Mouse (Mus musculus): ENCODE results near the gene Fbxl16. TPM values are rescaled to one million over a fixed set of nuclear protein-coding genes. Genes with fewer than 3 reads are reported as not detected.
A peak's percentile ranks its signal among the peaks of the same experiment; 100 is the strongest.

The Fbxl16 gene
- polyA plus RNA-seq, 1 experiment from 2014 or later, result 7.2 TPM

- H3K27ac ChIP-seq, result no peak overlapping the region
- no peak for DNase-seq (ENCODE audit: extremely low spot score, low spot score)
- peaks cover 53% of the 10 kb centered on the region for H3K4me1 ChIP-seq
- no peak overlapping the region for H3K4me3 ChIP-seq
- H3K9me3 ChIP-seq, result no peaks in the 10 kb centered on the region
- 91% methylated on average over 3 of the region's 3 CpGs for WGBS
- H3K27me3 ChIP-seq (ENCODE audit: poor library complexity, severe bottlenecking), result no peaks in the 10 kb centered on the region
- peaks cover 5% of the 10 kb centered on the region; the same call in 1 of the 2 replicates for H3K36me3 ChIP-seq (replicated peaks)
These were observed 57.3 kb downstream of the Fbxl16 start for GRCm38 (mm10) chr17:25866172-25866571.

- Histone ChIP-seq H3K4me3 (peak overlapping the region; percentile 90), H3K27me3 (ENCODE audit: poor library complexity, severe bottlenecking) (no peaks in the 10 kb centered on the region), H3K9me3 (no peaks in the 10 kb centered on the region), H3K27ac (peak overlapping the region; percentile 82), H3K4me1 (peaks cover 41% of the 10 kb centered on the region), H3K36me3 (replicated peaks) (peaks cover 5% of the 10 kb centered on the region; the same call in 1 of the 2 replicates)
- no peak for DNase-seq (ENCODE audit: extremely low spot score, low spot score)
- WGBS, result 17% methylated on average over 7 of the region's 7 CpGs
These were observed 58.6 kb downstream of the Fbxl16 start for GRCm38 (mm10) chr17:25867509-25867835.

- Histone ChIP-seq H3K27me3 (ENCODE audit: poor library complexity, severe bottlenecking) (no peaks in the 10 kb centered on the region), H3K4me1 (peaks cover 41% of the 10 kb centered on the region), H3K36me3 (replicated peaks) (peaks cover 5% of the 10 kb centered on the region; the same call in 1 of the 2 replicates), H3K9me3 (no peaks in the 10 kb centered on the region), H3K27ac (peak overlapping the region; percentile 82), H3K4me3 (peak overlapping the region; percentile 90)
- WGBS, result under 1% methylated on average over 42 of the region's 42 CpGs
- peak; percentile 58 for DNase-seq (ENCODE audit: extremely low spot score, low spot score)
These were observed 59.1 kb downstream of the Fbxl16 start for GRCm38 (mm10) chr17:25867836-25868600.

- Histone ChIP-seq H3K27ac (peak within 1 kb of the TSS; percentile 82), H3K27me3 (ENCODE audit: poor library complexity, severe bottlenecking) (no peaks in the 10 kb centered on the region), H3K9me3 (no peaks in the 10 kb centered on the region), H3K36me3 (replicated peaks) (peaks cover 5% of the 10 kb centered on the region; the same call in 1 of the 2 replicates), H3K4me1 (peaks cover 42% of the 10 kb centered on the region), H3K4me3 (peak within 1 kb of the TSS; percentile 90)
- under 1% methylated on average over 24 of the region's 24 CpGs for WGBS
- peak; percentile 79 for DNase-seq (ENCODE audit: extremely low spot score, low spot score)
These were observed 59.8 kb downstream of the Fbxl16 start, which contains the start of gene Mcrip2 for GRCm38 (mm10) chr17:25868601-25869191. Gene Mcrip2 (minus strand): TSS chr17:25868764.

GRCm38 (mm10) chr17:25869498-25869897 lies 60.6 kb downstream of the Fbxl16 start:
- H3K27me3 ChIP-seq (ENCODE audit: poor library complexity, severe bottlenecking), result no peaks in the 10 kb centered on the region
- no peak for DNase-seq (ENCODE audit: extremely low spot score, low spot score)
- 84% methylated on average over 8 of the region's 8 CpGs for WGBS
- no peaks in the 10 kb centered on the region; the same call in 1 of the 2 replicates for H3K36me3 ChIP-seq (replicated peaks)
- H3K27ac ChIP-seq, result no peak overlapping the region
- no peak overlapping the region for H3K4me3 ChIP-seq
- H3K9me3 ChIP-seq, result no peaks in the 10 kb centered on the region
- H3K4me1 ChIP-seq, result peaks cover 50% of the 10 kb centered on the region

- DNase-seq (ENCODE audit: extremely low spot score, low spot score), result no peak
- WGBS, result 90% methylated on average over 2 of the region's 2 CpGs
- Histone ChIP-seq H3K9me3 (no peaks in the 10 kb centered on the region), H3K4me3 (no peak overlapping the region), H3K27ac (no peak overlapping the region), H3K27me3 (ENCODE audit: poor library complexity, severe bottlenecking) (no peaks in the 10 kb centered on the region), H3K4me1 (peaks cover 52% of the 10 kb centered on the region), H3K36me3 (replicated peaks) (no peaks in the 10 kb centered on the region; the same call in 1 of the 2 replicates)
These were observed 61.1 kb downstream of the Fbxl16 start for GRCm38 (mm10) chr17:25869954-25870353.

Small RNAs within 50 kb of the gene (microRNA-seq; reads per million reads assigned to microRNA genes)
- gene Mir3082 (not detected), gene Mir6966 (not detected)

Other genes starting within 250 kb of the Fbxl16 start
- 10.9 and 12.1 TPM in 2 replicates for gene Sox8, start 238.4 kb upstream of the Fbxl16 start, polyA plus RNA-seq (2016; fragmentation: Nextera tagmentation; extraction: Ambion mirVana)
- 22.0 and 24.0 TPM in 2 replicates for gene Lmf1, start 230.0 kb upstream of the Fbxl16 start, polyA plus RNA-seq (2016; fragmentation: Nextera tagmentation; extraction: Ambion mirVana)
- gene Gng13, start 91.9 kb upstream of the Fbxl16 start, polyA plus RNA-seq (2016; fragmentation: Nextera tagmentation; extraction: Ambion mirVana), result 0.57 and 0.59 TPM in 2 replicates
- 64.0 and 74.5 TPM in 2 replicates for gene Chtf18, start 81.7 kb upstream of the Fbxl16 start, polyA plus RNA-seq (2016; fragmentation: Nextera tagmentation; extraction: Ambion mirVana)
- 22.0 and 24.2 TPM in 2 replicates for gene Rpusd1, start 81.4 kb upstream of the Fbxl16 start, polyA plus RNA-seq (2016; fragmentation: Nextera tagmentation; extraction: Ambion mirVana)
- gene Mslnl, start 73.0 kb upstream of the Fbxl16 start, polyA plus RNA-seq (2016; fragmentation: Nextera tagmentation; extraction: Ambion mirVana), result not detected in 2 replicates
- gene Msln, start 54.7 kb upstream of the Fbxl16 start, polyA plus RNA-seq (2016; fragmentation: Nextera tagmentation; extraction: Ambion mirVana), result not detected in 2 replicates
- gene Narfl, start 35.3 kb upstream of the Fbxl16 start, polyA plus RNA-seq (2016; fragmentation: Nextera tagmentation; extraction: Ambion mirVana), result 24.9 and 26.1 TPM in 2 replicates
- 74.4 and 76.0 TPM in 2 replicates for gene Haghl, start 23.4 kb upstream of the Fbxl16 start, polyA plus RNA-seq (2016; fragmentation: Nextera tagmentation; extraction: Ambion mirVana)
- 1.4 and 1.5 TPM in 2 replicates for gene Ccdc78, start 22.5 kb upstream of the Fbxl16 start, polyA plus RNA-seq (2016; fragmentation: Nextera tagmentation; extraction: Ambion mirVana)
- gene Fam173a, start 16.2 kb upstream of the Fbxl16 start, polyA plus RNA-seq (2016; fragmentation: Nextera tagmentation; extraction: Ambion mirVana), result 68.4 and 79.1 TPM in 2 replicates
- gene AC134908.4, start 13.4 kb upstream of the Fbxl16 start, polyA plus RNA-seq (2016; fragmentation: Nextera tagmentation; extraction: Ambion mirVana), result 2.4 and 4.0 TPM in 2 replicates
- 197 and 204 TPM in 2 replicates for gene Metrn, start 11.9 kb upstream of the Fbxl16 start, polyA plus RNA-seq (2016; fragmentation: Nextera tagmentation; extraction: Ambion mirVana)
- 29.6 and 34.0 TPM in 2 replicates for gene Wdr24, start 14.5 kb downstream of the Fbxl16 start, polyA plus RNA-seq (2016; fragmentation: Nextera tagmentation; extraction: Ambion mirVana)
- gene Jmjd8, start 19.8 kb downstream of the Fbxl16 start, polyA plus RNA-seq (2016; fragmentation: Nextera tagmentation; extraction: Ambion mirVana), result 53.9 and 58.7 TPM in 2 replicates
- 403 TPM in 2 replicates for gene Stub1, start 24.3 kb downstream of the Fbxl16 start, polyA plus RNA-seq (2016; fragmentation: Nextera tagmentation; extraction: Ambion mirVana)
- 0.93 and 1.3 TPM in 2 replicates for gene Rhbdl1, start 28.2 kb downstream of the Fbxl16 start, polyA plus RNA-seq (2016; fragmentation: Nextera tagmentation; extraction: Ambion mirVana)
- 1.7 and 2.3 TPM in 2 replicates for gene Gm20683, start 32.7 kb downstream of the Fbxl16 start, polyA plus RNA-seq (2016; fragmentation: Nextera tagmentation; extraction: Ambion mirVana)
- 28.0 and 31.2 TPM in 2 replicates for gene Rhot2, start 35.8 kb downstream of the Fbxl16 start, polyA plus RNA-seq (2016; fragmentation: Nextera tagmentation; extraction: Ambion mirVana)
- gene Wdr90, start 52.4 kb downstream of the Fbxl16 start, polyA plus RNA-seq (2016; fragmentation: Nextera tagmentation; extraction: Ambion mirVana), result 63.3 and 73.0 TPM in 2 replicates
- gene Mcrip2, start 59.7 kb downstream of the Fbxl16 start, polyA plus RNA-seq (2016; fragmentation: Nextera tagmentation; extraction: Ambion mirVana), result 20.0 and 21.9 TPM in 2 replicates
- gene Mettl26, start 66.0 kb downstream of the Fbxl16 start, polyA plus RNA-seq (2016; fragmentation: Nextera tagmentation; extraction: Ambion mirVana), result 76.7 and 79.1 TPM in 2 replicates
- 4.0 and 4.2 TPM in 2 replicates for gene Wfikkn1, start 71.8 kb downstream of the Fbxl16 start, polyA plus RNA-seq (2016; fragmentation: Nextera tagmentation; extraction: Ambion mirVana)
- 29.4 and 30.9 TPM in 2 replicates for gene Rab40c, start 110.6 kb downstream of the Fbxl16 start, polyA plus RNA-seq (2016; fragmentation: Nextera tagmentation; extraction: Ambion mirVana)
- gene Pigq, start 135.9 kb downstream of the Fbxl16 start, polyA plus RNA-seq (2016; fragmentation: Nextera tagmentation; extraction: Ambion mirVana), result 68.4 and 75.6 TPM in 2 replicates
- 0.89 TPM in 1 of 2 replicates, not detected in the other for gene Nhlrc4, start 135.9 kb downstream of the Fbxl16 start, polyA plus RNA-seq (2016; fragmentation: Nextera tagmentation; extraction: Ambion mirVana)
- gene A930017K11Rik, start 143.5 kb downstream of the Fbxl16 start, polyA plus RNA-seq (2016; fragmentation: Nextera tagmentation; extraction: Ambion mirVana), result 0.09 and 0.14 TPM in 2 replicates
- gene Capn15, start 176.7 kb downstream of the Fbxl16 start, polyA plus RNA-seq (2016; fragmentation: Nextera tagmentation; extraction: Ambion mirVana), result 31.8 and 37.0 TPM in 2 replicates